Mouse (Mus musculus) adrenal gland, postnatal 14 days (tissue): ENCODE measurements around the gene Bik. TPM values are rescaled to one million over a fixed set of nuclear protein-coding genes. Genes with fewer than 3 reads are reported as not detected.

Experiments
- DNase-seq: peaks from one replicate; pipeline ENCODE4 v3.0.0; 2021; ENCODE audit warnings: mixed read lengths
- microRNA-seq, 2 experiments: library from miRNA; unstranded; fragments of <30 nt; microRNA quantifications; one replicate each; pipeline ENCODE4 v1.2.0; 2021
- total RNA-seq: library from RNA; stranded (reverse); gene quantifications from 2 replicates; pipeline ENCODE4 v1.2.3, GENCODE M21; 2021

Bik gene
- total RNA-seq, 1 experiment from 2014 or later, result 7.1 TPM

- DNase-seq, result peak; percentile 84
Measured at GRCm38 (mm10) chr15:83583419-83584156, 56.9 kb downstream of the Bik start.

- no peak for DNase-seq
Measured at GRCm38 (mm10) chr15:83584741-83585220, 58.1 kb downstream of the Bik start.

- no peak for DNase-seq
Measured at GRCm38 (mm10) chr15:83590841-83591240, 64.2 kb downstream of the Bik start.

GRCm38 (mm10) chr15:83591758-83592157, 65.1 kb downstream of the Bik start:
- DNase-seq, result no peak

- DNase-seq, result no peak
Measured at GRCm38 (mm10) chr15:83592260-83593188, 65.9 kb downstream of the Bik start.

GRCm38 (mm10) chr15:83593189-83593585, 66.5 kb downstream of the Bik start:
- peak; percentile 69 for DNase-seq

- DNase-seq, result no peak
Measured at GRCm38 (mm10) chr15:83593702-83594512, 67.2 kb downstream of the Bik start.

Small RNA genes lying within 50 kb of the gene (microRNA-seq; reads per million reads assigned to microRNA genes)
- gene Gm24575, result 0 reads per million in 2 experiments

Other genes with a start within 250 kb of the Bik start
- 19.9 and 25.2 TPM in 2 replicates for gene Arfgap3, start 176.6 kb upstream of the Bik start, total RNA-seq
- gene Pacsin2, start 62.3 kb upstream of the Bik start, total RNA-seq, result 74.1 and 84.3 TPM in 2 replicates
- 6.6 and 7.1 TPM in 2 replicates for gene Ttll1, start 16.0 kb upstream of the Bik start, total RNA-seq
- gene Tspo, start 36.7 kb downstream of the Bik start, total RNA-seq, result 344 and 362 TPM in 2 replicates
- gene Mcat, start 36.9 kb downstream of the Bik start, total RNA-seq, result 34.6 and 41.1 TPM in 2 replicates
- 22.3 and 22.6 TPM in 2 replicates for gene Ttll12, start 68.3 kb downstream of the Bik start, total RNA-seq
- 5.9 and 6.6 TPM in 2 replicates for gene Scube1, start 198.2 kb downstream of the Bik start, total RNA-seq